Mouse (Mus musculus) natural killer cell, adult 2 months (primary cell): ENCODE measurements around the gene Ino80.
A peak's percentile ranks its signal among the peaks of the same experiment; 100 is the strongest.

Experiments
- DNase-seq, 2 experiments: peaks; one replicate each; pipeline ENCODE4 v3.0.0; 2022; ENCODE audit warnings: low spot score in 2 of 2

The Ino80 gene

DNA sequence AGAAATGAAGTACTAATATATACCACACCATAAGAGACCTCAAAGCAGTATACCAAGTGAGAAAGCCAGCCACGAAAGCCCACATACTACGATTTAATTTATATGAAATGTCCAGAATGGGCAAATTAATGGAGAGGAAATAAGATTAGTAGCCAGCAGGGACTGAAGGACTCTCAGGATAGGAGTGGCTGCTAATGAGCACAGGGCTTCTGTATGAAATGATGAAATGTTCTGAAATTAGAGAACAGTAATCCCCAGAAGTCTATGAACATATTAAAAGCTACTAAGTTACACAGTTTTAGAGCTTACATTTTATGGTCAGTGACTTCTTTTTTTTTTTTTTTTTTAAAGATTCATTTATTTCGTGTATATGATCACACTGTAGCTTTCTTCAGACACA, 22.9 kb downstream of the Ino80 start:
- DNase-seq, result no peak

DNA sequence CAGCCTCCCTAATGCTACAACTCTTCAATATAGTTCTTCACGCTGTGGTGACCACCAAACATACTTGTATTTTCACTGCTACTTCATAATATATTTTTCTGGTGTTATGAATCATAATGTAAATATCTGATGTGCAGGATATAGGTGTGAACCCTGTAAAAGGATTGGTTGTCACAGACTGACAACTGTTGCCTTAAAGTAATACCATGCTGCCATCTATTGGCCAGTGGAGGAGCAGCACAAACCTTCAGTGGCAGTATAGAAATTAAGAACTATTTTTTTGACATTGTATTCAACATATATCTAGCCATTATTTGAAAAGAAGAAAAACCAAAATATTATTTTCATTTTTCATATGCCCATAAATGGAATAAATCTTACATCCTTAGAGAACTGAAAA, 40.5 kb downstream of the Ino80 start:
- peak; percentile 47 to 53 for DNase-seq

DNA sequence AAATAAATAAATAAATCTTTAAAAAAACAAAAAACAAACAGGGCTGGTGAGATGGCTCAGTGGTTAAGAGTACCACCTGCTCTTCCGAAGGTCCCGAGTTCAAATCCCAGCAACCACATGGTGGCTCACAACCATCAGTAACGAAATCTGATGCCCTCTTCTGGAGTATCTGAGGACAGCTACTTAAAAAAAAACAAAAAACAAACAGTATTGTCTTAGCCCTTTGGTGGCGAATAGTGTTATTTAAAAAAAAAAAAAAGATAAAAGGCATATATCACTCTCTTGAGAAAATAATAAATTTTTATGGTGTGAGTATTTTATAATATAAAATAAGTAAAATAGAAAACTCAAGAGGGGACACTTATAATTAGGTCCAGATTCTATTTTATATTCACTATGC, 41.0 kb downstream of the Ino80 start:
- no peak for DNase-seq

DNA sequence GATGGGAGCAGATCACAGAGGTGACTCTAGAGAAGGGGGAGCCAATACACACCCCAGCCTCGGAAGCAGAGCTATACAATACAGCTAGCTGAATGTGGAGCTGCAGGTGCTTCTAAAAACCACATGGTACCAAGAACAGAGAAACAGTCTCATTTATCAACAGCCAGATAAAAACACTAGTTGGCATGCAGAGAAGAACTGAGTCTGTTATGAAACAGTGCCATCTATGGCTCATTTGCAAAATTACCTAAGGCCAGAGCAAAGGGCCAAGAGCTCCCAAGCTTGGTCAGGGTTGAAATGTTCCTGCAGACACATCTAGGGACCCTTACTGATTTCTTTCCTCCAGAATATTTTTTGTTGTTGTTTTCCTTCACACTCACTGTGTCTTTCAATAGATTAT, 63.7 kb downstream of the Ino80 start:
- DNase-seq, result peak in 1 of 2 experiments; percentile 7

DNA sequence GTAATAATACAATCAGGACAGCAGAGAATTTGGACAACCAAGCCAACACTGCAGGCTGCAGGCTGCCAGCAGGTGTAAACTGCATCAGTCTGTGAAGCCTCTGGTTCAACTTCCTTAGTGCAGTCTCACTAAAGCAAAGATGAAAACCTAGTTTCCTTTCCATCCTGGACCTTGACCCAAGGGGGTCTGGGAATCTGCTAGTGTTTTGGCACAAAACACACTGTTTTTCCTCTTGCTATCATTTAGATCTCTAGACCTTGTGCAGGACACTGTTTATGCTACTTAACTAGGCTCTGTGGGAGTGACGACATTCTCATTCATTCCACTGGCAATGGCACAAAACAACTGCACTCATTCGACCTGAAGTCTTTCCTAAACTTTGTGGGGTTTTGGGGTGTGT, 65.8 kb downstream of the Ino80 start:
- no peak for DNase-seq

DNA sequence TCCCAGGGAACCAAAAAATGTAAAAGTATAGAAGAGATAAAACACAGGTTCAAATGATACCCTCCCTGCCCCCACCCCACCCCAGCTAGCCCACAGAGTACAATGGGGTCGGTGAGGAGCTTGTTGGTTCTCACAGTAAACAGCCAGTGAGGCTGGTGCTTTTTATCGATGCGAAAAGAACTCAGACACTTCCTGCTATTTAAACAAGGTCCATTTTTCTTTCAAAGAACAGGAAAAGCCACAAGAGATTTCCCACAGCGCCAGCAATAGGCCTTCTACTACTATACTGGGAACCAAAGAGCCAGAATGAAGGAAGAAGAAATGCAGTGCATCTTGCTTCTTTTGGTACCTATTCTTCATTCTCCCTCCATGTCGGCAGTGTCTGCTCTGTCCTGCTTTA, 66.5 kb downstream of the Ino80 start:
- DNase-seq, result no peak

DNA sequence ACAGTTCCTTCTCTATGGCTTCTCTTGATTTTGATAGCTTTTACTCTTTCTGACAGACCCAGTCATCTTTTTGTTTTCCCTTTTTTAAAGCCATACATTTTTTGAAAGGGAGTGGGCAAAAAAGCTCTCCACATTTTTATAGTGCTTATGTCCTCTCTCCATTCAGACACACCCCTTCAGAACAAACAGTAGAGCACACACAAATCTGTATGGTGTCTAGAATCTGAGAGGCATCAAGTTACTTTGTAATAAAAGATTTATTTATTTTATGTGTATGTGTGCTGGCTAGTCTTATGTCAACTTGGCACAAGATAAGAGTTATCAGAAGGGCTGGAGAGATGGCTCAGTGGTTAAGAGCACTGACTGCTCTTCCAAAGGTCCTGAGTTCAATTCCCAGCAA, 68.8 kb downstream of the Ino80 start:
- no peak for DNase-seq

DNA sequence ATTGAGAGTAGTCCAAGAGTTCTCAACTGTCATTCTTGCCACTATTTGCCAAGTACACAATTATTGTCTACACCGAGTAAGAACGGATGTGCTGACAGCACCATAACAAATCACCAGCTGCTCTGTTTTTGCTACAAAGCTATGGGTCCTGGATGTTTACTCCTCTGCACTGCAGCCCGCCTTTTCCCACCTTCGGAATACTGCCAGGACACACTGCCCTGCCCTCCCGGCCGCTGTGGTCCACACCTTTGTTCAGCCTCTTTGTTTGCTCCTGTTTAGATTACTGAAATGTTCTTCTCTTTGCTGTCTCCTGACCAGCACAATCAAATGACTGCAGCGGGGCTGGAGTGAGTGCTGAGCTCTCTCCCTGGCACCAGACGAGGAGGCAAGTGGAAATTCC, 69.2 kb downstream of the Ino80 start:
- DNase-seq, result no peak

DNA sequence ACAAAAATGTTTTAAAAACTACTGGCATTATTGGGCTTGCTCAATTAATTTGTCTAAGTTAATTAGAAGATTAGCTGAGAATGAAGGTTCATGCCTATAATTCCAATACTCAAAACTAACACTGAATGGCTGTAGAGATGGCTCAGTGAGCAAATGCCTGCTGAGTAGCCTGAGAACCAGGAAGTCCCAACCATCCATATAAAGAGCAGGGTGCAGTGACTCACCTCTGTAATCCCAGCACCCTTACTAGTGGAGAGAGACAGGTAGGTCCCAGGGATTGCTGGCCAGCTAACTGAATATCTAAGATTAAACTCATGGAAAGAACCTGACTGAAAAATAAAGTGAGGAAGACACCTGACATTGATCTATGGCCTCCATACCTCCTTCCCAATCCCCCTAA, 78.2 kb downstream of the Ino80 start:
- no peak for DNase-seq

DNA sequence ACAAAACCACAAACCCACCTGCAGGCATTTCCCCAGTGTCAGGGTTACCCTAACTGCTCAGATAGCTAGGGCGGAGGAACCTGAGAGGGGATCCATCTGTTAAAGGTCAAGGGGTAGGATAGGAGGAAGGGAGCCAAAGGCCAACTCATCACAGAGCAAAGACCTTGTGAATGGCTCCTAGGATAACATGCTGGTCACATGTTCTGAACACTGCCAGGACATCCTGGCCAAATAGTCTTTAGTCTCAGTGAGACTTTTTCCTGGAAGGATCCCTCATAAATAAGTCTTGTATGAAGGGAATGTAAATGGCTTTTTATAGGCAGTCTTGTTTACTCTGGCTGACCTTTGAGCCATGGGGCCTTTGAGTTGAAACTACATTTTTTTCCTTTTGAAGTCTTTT, 78.8 kb downstream of the Ino80 start:
- DNase-seq, result no peak

DNA sequence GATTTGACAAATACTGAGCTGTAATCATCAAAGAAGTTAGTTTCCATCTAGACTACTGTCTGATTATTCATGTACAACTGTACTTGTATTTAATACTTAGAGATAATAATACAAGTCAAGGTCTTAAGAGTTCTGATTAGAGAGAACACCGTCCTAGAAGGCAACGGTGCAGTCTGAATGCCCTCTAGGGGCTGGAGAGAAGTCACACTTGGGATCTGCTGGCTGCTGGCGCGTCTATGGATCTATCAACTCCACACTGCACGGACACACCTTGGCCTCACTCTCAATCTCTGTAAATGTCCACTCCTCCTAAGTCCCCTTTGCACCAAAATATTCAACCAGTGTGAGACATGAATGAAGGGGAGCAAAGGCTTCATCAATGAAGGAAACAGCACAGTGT, 79.2 kb downstream of the Ino80 start:
- DNase-seq, result no peak

DNA sequence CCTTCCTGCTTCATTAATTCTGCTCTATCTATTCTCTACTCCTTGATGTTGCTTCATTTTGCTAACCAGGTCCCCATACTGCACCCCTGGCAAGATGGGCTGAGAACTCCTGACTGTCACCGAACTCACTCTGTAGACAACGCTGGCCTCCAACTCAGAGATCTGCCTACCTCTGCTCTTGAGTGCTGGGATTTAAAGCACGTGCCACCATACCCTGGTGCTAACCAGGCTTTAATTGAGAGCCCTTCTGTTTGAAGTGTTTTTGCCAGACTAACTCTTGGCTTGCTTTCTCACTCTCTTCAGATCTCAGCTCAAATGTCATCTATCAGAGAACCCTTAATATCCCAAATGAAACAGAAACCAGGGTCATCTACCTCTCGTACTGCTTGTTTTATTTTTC, 87.5 kb downstream of the Ino80 start:
- no peak for DNase-seq

DNA sequence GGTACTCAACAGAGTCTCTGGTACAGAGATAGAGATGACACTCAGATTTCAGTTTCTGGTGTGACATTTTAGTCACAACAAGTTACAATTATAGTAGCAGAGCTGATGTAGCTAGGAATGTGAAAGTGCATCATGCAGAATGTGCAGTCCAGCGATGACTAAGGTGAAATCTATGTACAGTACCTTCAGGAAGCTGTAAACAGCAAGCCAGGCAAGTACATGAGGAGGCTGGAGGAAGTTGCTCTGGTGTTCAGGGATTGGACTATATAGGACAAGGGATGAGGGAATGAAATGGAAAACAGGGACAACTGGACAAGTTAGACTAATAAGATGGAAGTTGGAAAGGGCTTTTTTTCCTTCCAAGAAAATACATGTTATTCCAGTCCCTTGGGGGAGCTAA, 89.2 kb downstream of the Ino80 start:
- no peak for DNase-seq

DNA sequence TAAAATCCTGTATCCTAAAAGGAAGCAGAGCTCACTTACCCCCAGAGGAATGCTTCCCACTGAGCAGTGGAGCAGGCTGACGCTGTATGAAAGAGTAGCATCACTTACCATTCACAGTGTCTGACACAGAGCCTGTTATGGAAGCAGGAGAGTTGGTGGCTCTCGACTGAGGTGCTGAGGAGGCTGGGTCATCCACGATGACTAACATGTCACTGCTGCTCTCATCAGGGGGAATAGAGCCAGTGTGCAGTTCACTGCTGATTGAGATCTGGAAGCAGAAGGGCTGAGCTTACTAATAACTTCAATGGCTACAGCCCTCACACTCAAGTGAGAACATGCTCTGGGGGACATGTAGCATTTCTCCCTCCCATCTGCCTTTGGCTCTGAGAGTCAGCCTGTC, 98.0 kb downstream of the Ino80 start:
- DNase-seq, result no peak

DNA sequence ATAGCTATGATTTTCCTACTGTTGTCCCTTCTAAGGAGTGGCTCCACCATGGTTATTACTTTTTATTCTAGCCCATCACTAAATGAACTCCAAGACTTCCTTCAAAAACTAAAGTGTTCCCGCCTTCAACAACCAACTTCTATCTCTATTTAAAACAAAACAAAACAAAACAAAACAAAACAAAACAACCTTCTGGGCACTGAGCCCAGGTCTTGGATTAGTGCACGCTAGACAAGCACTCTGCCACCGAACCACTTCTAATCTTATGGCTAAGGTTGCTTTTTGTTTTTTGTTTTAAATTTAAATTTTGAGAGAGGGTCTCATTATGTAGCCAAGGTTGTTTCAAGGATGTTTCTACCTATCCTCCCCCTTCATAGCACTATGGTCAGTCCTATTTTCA, 99.7 kb downstream of the Ino80 start:
- no peak for DNase-seq

DNA sequence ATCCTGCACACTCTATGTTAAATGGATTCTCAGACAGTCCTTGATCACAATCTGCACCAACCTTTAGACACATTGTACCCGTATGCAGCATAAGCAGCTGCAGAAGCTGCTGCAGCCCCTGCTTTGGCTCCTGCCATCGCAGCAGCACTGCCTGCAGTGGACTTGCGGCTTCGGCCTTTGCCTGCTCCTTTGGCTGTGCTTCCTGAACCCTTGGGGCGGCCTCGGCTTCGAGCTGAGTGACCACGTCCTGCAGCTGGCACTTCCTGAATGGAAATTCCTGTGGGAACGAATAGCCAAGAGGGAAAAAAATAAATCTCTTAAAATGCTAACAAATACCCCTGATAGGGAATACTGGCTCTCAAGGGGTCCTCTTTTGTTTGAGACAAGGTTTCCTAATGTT, 100.2 kb downstream of the Ino80 start:
- DNase-seq, result no peak

DNA sequence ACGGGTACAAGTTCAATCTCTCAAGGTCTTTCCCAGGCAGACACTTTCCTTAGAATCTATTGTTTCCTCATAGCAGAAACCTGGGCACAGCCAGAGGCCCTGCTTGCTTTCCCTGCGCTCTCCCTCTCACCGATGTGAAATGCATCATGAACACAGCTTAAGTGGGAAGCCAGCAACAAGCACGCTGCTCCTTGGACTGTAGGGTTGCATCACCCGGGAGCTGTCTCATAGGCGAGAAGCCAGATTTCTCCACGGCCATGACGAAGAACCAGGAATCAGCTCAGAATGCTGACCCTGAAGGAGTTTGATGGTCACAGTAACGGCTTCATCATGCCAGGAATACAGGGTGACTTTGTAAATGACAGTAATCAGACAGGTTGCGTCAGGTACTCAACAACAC, 107.4 kb downstream of the Ino80 start:
- no peak for DNase-seq

DNA sequence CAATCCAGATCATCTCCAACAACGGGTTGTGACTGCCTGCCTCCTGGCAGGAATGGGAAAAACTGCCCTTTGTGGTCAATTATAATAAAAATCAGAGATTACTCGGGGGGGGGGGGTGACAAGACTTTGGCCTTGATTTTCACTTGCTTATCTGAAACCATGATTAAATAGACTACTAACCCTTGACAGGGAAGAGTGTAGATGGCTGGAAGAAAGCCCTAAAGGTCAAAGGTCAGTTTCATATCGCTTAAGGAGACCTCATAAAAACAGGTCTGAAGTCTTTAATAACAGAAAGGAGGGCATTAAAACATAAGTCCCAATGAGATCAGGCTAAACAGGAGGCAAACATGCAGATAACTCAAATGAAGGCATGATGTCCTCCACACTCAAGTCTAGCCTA, 110.1 kb downstream of the Ino80 start:
- no peak for DNase-seq

DNA sequence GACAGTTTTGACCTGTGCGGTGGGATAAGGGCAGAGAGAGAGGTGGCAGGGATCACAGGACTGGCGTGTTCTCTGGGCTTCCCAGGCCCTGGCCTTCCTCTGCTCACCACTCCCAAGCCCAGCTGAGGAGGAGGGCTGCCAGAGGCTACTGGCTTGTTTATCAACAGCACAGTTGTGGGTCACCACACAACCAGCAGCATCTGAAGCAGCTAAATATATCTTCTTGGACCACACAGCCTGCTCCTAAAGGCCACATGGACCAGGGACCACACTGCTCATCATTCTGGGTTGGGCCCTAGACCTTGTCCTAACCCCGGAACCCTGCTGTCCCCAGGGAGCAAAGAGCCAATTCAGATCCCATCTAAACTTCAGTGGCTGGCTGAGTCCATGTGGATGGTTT, 112.5 kb downstream of the Ino80 start:
- DNase-seq, result no peak

DNA sequence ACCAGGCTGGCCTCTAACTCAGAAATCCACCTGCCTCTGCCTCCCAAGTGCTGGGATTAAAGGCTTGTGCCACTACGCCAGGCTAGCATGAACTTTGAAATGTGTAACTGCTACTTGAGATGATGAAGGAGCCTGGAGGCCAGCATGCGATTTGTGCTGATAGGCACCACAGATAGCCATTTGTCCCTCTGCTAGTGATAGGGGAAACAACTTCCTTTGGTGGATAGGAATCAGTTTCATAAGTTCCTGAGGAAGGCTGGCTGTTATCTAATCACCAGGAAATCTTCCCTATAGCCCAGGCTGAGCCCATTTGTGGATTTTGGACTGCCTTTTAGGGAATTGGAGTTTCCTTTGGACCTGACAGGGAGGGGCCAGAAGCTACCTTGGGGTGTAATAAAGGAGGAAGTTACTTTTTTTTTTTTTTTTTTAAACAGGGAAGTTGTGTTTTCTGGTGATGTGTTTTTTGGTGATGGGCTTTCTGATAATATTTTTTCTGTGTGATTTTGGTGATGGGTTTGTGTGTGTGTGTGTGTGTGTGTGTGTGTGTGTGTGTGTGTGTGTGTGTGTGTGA, 117.7 kb downstream of the Ino80 start:
- no peak for DNase-seq

DNA sequence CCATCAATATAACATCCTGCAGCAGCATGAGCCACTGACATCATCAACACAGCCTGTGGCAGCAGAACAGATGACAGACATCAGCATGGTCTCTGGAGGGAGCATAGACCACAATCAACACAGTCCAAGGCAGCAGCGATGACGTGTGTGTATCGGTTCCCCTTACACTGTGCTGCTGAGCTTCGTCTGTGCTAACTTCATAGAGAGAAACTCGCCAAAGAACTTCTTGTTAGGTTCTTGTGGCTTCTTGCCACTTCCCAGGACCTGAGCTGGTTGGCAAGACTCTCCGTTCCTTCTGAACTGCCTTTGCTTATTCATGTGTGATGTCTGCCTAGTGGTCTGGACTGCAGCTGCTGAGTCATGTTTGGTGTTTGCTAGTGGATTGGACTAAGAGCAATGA, 119.2 kb downstream of the Ino80 start:
- no peak for DNase-seq

DNA sequence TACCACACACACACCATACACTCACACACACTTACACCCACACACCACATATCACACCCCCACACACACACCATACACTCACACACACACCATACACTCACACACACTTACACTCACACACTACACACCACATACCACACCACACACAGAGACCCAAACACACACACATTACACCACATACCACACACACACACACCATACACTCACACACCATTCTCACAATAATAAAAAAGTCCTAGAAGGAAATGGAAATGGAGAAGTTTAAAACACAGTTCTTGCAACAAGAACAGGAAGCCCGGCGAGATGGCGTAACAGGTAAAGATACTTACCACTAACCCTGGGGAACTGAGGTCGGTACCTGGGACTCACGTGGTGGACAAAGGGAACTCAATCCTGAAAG, 120.7 kb downstream of the Ino80 start:
- no peak for DNase-seq

DNA sequence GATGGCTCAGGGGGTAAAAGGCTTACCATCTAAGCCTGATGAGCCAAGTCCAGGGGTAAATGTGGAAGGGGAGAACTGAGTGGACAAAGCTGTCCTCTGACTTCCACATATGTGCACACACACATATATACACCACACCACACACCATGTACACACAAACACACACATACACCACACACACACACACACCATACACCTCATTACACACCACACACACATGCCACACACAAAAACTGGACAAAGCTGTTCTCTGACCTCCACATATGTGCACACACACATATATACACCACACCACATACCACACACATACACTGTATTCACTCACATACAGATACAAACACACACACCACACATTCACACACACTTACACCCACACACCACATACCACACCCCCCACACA, 121.2 kb downstream of the Ino80 start:
- DNase-seq, result no peak

DNA sequence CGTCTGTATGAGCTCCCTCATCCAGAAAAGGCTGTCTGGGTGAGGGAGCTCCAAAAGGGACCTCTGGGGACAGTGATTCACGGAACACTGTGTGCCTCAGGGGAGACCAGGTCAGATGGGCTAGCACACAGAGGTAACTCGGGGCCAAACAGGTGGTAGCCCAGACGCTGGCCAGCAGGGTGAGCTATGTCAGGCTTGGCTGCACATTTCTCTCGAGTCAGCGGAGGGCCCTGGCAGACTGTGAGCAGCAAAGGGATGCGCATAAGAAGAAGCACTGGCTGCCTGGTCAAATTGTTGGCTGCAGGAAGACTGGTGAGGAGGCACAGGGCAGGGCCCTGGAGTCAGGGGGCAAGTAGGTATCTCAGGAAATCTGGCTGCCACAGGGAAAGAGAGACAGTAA, 121.8 kb downstream of the Ino80 start:
- no peak for DNase-seq

DNA sequence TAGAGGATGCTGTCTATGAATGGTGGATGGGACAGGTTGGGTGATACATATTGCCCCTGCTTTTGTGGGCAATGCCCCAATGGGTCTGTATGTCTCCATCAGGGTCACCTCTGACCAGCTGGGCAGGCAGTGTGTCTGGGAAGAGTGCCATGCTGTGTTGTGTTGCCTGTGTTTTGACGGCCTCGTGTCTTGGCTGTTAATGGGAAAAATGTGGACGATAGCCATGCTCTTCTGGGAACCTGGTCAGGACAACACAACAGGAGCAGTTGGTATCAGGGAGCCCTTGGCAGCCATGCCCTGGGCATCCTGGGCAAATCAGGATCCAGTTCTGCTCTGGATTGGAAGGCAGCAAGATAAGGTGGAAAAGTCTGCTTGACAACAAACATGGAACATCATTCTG, 122.4 kb downstream of the Ino80 start:
- DNase-seq, result no peak
